Mouse (Mus musculus) embryonic facial prominence, embryonic 11.5 days (tissue): ENCODE measurements around the gene Psma3. TPM values are rescaled to one million over a fixed set of nuclear protein-coding genes. Genes with fewer than 3 reads are reported as not detected.

ENCODE experiments used
- ATAC-seq: fragments of 200-750 bp; cut with Nextera tagmentation; replicated peaks from 2 replicates; pipeline ENCODE4 v1.8.0; 2017; ENCODE audit warnings: low read depth; ENCODE audit not compliant: insufficient number of reproducible peaks, low FRiP score, low TSS enrichment
- DNase-seq: peaks from one replicate; pipeline ENCODE4 v3.0.0-alpha.2; 2015; ENCODE audit warnings: low spot score
- H3K27ac ChIP-seq: fragments of 300-500 bp; sonication (generic); replicated peaks from 2 replicates; pipeline ENCODE4 v1.5.1; 2014; ENCODE audit warnings: mild to moderate bottlenecking, low read depth, low read length, control low read depth
- H3K27me3 ChIP-seq: fragments of 300-500 bp; sonication (generic); 2 replicates; pipeline ENCODE4 v1.6.1; 2014; ENCODE audit warnings: mild to moderate bottlenecking, low read length, moderate library complexity, mixed read lengths; ENCODE audit not compliant: control insufficient read depth, insufficient read depth
- H3K36me3 ChIP-seq: fragments of 300-500 bp; sonication (generic); replicated peaks from 2 replicates; pipeline ENCODE4 v1.6.1; 2014; ENCODE audit warnings: low read depth, mild to moderate bottlenecking, low read length, moderate library complexity, mixed read lengths; ENCODE audit not compliant: control insufficient read depth, insufficient read depth
- H3K4me1 ChIP-seq: fragments of 300-500 bp; sonication (generic); 2 replicates; pipeline ENCODE4 v1.6.1; 2014; ENCODE audit warnings: low read length, mixed read lengths; ENCODE audit not compliant: control insufficient read depth, insufficient read depth
- H3K4me2 ChIP-seq: fragments of 300-500 bp; sonication (generic); 2 replicates; pipeline ENCODE4 v1.6.1; 2014; ENCODE audit warnings: low read depth, mild to moderate bottlenecking, control low read depth, low read length, moderate library complexity
- H3K4me3 ChIP-seq: fragments of 300-500 bp; sonication (generic); 2 replicates; pipeline ENCODE4 v1.5.1; 2014; ENCODE audit warnings: low read depth, low read length, control low read depth
- H3K9ac ChIP-seq: fragments of 300-500 bp; sonication (generic); replicated peaks from 2 replicates; pipeline ENCODE4 v1.6.1; 2014; ENCODE audit warnings: mild to moderate bottlenecking, control low read depth, low read length
- H3K9me3 ChIP-seq: fragments of 300-500 bp; sonication (generic); replicated peaks from 2 replicates; pipeline ENCODE4 v1.6.1; 2016; ENCODE audit warnings: mild to moderate bottlenecking, low read length, inconsistent platforms, mixed read lengths; ENCODE audit not compliant: control insufficient read depth
- WGBS: fragments of 180-500 bp; shearing (Covaris S2); extraction: QIAGEN DNeasy Blood & Tissue Kit; methylation state at CpG from one replicate; pipeline ENCODE4 v1.1.7; 2014; 5-methylcytosine and 5-hydroxymethylcytosine counted together
- polyA plus RNA-seq: library from polyadenylated mRNA; unstranded; fragments of >200 nt; fragmentation: Nextera tagmentation; extraction: Ambion mirVana; gene quantifications from 2 replicates; pipeline ENCODE4 v1.2.1, GENCODE M21; 2014

The Psma3 gene
- polyA plus RNA-seq, 1 experiment from 2014 or later = 805 TPM

- Histone ChIP-seq H3K4me1 (no peaks in the 10 kb centered on the region), H3K27ac (no peak overlapping the region), H3K36me3 (peaks cover 17% of the 10 kb centered on the region), H3K4me3 (no peak overlapping the region), H3K4me2 (no peak overlapping the region), H3K9ac (no peak overlapping the region), H3K9me3 (no peaks in the 10 kb centered on the region), H3K27me3 (no peaks in the 10 kb centered on the region)
- WGBS = 86% methylated on average over 4 of the region's 4 CpGs
- DNase-seq = no peak
- no peak for ATAC-seq
Observed at GRCm38 (mm10) chr12:70958640-70959039, 15.8 kb upstream of the Psma3 start.

- 53% methylated on average over 8 of the region's 8 CpGs for WGBS
- Histone ChIP-seq H3K4me1 (no peaks in the 10 kb centered on the region), H3K9me3 (no peaks in the 10 kb centered on the region), H3K9ac (no peak overlapping the region), H3K36me3 (no peaks in the 10 kb centered on the region; the same call in none of the 2 replicates), H3K27me3 (no peaks in the 10 kb centered on the region), H3K4me3 (peak overlapping the region; percentile 58), H3K27ac (no peak overlapping the region), H3K4me2 (peak overlapping the region; percentile 58)
- ATAC-seq (no peak), DNase-seq (no peak)
Observed at GRCm38 (mm10) chr12:70967581-70967980, 6.8 kb upstream of the Psma3 start.

DNA sequence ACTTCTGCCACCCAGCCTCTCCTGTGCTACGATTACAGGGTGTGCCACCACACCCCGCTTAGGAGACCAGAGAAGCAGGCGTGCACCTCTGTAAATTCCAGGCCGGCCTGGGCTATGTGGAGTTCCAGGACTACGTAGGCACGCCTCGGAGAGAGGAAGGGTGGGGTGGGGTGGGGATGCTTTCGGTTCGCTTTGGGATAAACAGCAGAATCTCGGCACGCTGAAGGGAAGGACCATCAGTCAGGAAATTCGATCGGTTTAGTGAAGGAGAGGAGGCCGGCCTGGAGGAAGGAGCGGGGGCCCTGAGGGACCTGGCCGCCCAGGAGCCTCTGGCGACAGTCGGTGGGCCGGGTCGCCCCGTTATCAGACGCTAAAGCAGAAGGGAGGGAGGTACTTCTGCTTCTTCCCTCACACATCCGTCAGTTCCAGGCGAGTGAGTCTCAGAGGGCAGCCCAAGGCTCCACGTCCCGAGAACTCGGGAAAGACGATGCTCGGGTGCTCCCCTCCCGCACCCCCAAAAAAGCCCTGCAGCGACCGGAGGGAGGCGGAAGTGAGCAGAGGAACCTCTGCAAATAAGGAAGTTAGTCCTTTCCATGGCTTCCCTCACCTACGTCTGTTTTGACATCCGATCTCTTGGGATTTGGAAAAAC lies 6.2 kb upstream of the Psma3 start:
- Histone ChIP-seq H3K4me2 (peak overlapping the region; percentile 58), H3K4me3 (peak overlapping the region; percentile 58), H3K9ac (peak overlapping the region; percentile 72), H3K9me3 (no peaks in the 10 kb centered on the region), H3K27ac (peak overlapping the region; percentile 64), H3K27me3 (no peaks in the 10 kb centered on the region), H3K4me1 (no peaks in the 10 kb centered on the region), H3K36me3 (no peaks in the 10 kb centered on the region; the same call in none of the 2 replicates)
- DNase-seq (peak; percentile 84), ATAC-seq (peak; percentile 79)
- under 1% methylated on average over 31 of the region's 35 CpGs for WGBS

- peak overlapping the region; percentile 72 for H3K9ac ChIP-seq
- H3K4me1 ChIP-seq = no peaks in the 10 kb centered on the region
- no peaks in the 10 kb centered on the region for H3K27me3 ChIP-seq
- peak overlapping the region; percentile 64; the same call in 1 of the 2 replicates for H3K27ac ChIP-seq
- 1% methylated on average over 15 of the region's 15 CpGs for WGBS
- ATAC-seq (0 out of 2 replicates have a peak, but pooled peaks have one; percentile 55), DNase-seq (peak; percentile 94)
- H3K36me3 ChIP-seq = no peaks in the 10 kb centered on the region; the same call in none of the 2 replicates
- H3K4me2 ChIP-seq = peak overlapping the region; percentile 58
- peak overlapping the region; percentile 58 for H3K4me3 ChIP-seq
- H3K9me3 ChIP-seq = no peaks in the 10 kb centered on the region
Observed at GRCm38 (mm10) chr12:70968791-70969307, 5.6 kb upstream of the Psma3 start.

GRCm38 (mm10) chr12:70969485-70970184 lies 4.8 kb upstream of the Psma3 start:
- no peak overlapping the region for H3K27ac ChIP-seq
- peak; percentile 86 for DNase-seq
- WGBS = 4% methylated on average over 17 of the region's 17 CpGs

GRCm38 (mm10) chr12:70973831-70974230 lies 590 bp upstream of the Psma3 start:
- Histone ChIP-seq H3K4me3 (no peak overlapping the region), H3K9me3 (no peaks in the 10 kb centered on the region), H3K4me2 (no peak overlapping the region), H3K27ac (no peak overlapping the region), H3K4me1 (no peaks in the 10 kb centered on the region; the same call in 1 of the 2 replicates), H3K36me3 (no peaks in the 10 kb centered on the region; the same call in 1 of the 2 replicates), H3K9ac (no peak overlapping the region), H3K27me3 (no peaks in the 10 kb centered on the region)
- 81% methylated on average over 4 of the region's 4 CpGs for WGBS
- no peak for DNase-seq
- no peak for ATAC-seq

More at GRCm38 (mm10) chr12:70969485-70970184, 4.8 kb upstream of the Psma3 start:
- no peaks in the 10 kb centered on the region; the same call in 1 of the 2 replicates for H3K36me3 ChIP-seq
- no peaks in the 10 kb centered on the region for H3K4me1 ChIP-seq
- no peaks in the 10 kb centered on the region for H3K27me3 ChIP-seq
- H3K4me3 ChIP-seq = peak overlapping the region; percentile 29
- no peaks in the 10 kb centered on the region for H3K9me3 ChIP-seq
- no peak overlapping the region for H3K9ac ChIP-seq
- ATAC-seq = no peak
- H3K4me2 ChIP-seq = peak overlapping the region; percentile 33

DNA sequence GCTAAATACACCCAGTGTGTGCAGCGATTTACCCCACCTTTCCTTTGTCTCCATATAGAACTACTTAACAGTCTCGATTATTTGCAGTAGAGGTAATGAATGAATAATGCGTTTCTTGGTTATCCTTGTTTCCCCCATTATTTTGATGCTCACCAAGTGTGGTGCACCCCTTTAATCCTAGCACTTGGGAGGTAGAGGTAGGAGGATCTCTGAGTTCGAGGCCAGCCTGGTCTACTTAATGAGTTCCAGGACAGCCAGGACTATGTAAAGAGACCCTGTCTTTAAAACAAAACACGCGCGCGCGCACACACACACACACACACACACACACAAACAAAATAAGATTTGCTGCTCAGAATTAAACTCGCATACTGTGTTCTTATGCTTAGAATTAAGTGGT lies 985 bp downstream of the Psma3 start:
- 23% methylated on average over 10 of the region's 10 CpGs for WGBS
- peak overlapping the region; percentile 95 for H3K4me3 ChIP-seq
- H3K9me3 ChIP-seq = no peaks in the 10 kb centered on the region
- H3K9ac ChIP-seq = peak overlapping the region; percentile 98
- ATAC-seq (no peak), DNase-seq (peak; percentile 31)
- no peaks in the 10 kb centered on the region for H3K27me3 ChIP-seq
- no peaks in the 10 kb centered on the region; the same call in 1 of the 2 replicates for H3K36me3 ChIP-seq
- no peaks in the 10 kb centered on the region; the same call in 1 of the 2 replicates for H3K4me1 ChIP-seq
- peak overlapping the region; percentile 56 for H3K4me2 ChIP-seq
- H3K27ac ChIP-seq = peak overlapping the region; percentile 94
